Mouse (Mus musculus): Measurements from ENCODE around the gene Scn2b. TPM values are rescaled to one million over a fixed set of nuclear protein-coding genes. Genes with fewer than 3 reads are reported as not detected.

Scn2b gene
- polyA plus RNA-seq (2014; fragmentation: Nextera tagmentation; extraction: Ambion mirVana): 3.0 and 4.1 TPM in 2 replicates

DNA sequence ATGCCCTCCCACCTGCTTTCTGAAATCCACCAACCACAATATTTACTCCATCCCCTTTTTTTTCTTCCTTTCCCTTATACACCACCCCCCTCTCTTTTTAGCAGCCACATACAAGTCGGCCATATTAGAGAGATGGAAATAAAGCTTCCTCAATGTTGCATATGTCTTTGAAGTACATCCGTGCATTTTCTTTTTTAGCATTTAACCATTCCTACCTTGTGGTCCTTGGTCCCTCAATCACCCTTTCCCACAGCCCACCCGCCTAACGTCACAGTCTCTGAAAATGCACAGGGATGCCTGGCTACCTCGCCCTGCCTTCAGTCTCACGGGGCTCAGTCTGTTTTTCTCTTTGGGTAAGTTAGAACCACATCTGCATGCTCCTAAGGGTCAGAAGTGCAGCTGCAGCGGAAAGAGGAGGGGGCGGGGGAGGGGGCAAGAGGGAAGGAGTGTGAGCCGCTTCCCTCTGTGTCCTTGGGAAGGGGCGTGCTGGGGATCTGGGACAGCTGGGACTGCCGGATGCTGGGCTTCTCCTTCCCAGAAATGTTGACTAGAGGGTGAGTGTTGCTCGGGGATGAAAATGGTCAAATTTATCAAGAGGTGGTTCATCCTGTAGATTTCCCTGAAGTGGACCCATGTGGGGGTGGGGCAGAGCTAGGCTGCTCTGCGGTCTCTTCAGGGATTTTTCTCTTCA is at the start of gene Scn2b:
Scn2b (plus strand) TSS at position 42 of the 691 bp plus-strand sequence.
- Histone ChIP-seq H3K36me3 (ENCODE audit: control insufficient read depth, insufficient read depth, low read length) (no peaks in the 10 kb centered on the region), H3K9ac (ENCODE audit: low read length) (peak within 1 kb of the TSS; percentile 85), H3K4me3 (ENCODE audit: low read depth, low read length) (peak within 1 kb of the TSS; percentile 54), H3K27me3 (replicated peaks; ENCODE audit: control insufficient read depth, insufficient read depth, low read length) (no peaks in the 10 kb centered on the region), H3K9me3 (replicated peaks; ENCODE audit: control insufficient read depth, low read length) (no peaks in the 10 kb centered on the region), H3K4me1 (ENCODE audit: control insufficient read depth, insufficient read depth, low read length) (peaks cover 16% of the 10 kb centered on the region), H3K27ac (ENCODE audit: low read depth, low read length) (peak within 1 kb of the TSS; percentile 82), H3K4me2 (ENCODE audit: low read length) (peak within 1 kb of the TSS; percentile 68)
- DNase-seq (ENCODE audit: low spot score) (peak; percentile 70), ATAC-seq (peak; percentile 66; the same call in 1 of the 2 replicates)
- under 1% methylated on average over 13 of the region's 13 CpGs for WGBS

DNA sequence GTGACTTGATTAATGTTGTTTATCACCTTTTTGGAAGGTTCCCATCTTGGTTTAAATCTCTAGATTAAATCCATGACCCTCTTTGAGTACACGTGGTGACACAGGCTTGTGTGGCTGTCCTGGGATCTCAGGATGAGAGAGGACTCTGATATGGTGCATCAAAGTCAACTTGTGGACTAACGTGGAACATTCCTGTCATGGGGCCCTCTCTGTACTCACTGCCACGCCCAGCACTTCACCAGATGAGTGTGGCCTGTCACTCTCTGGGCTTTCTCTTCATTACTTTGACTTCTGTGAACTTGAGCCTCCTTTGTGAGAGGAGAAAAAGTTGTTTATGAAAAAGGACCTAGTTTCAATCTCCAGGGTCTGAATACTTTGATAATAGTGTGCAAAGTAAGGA is 45.8 kb upstream of the Scn2b start:
- no peaks in the 10 kb centered on the region for H3K9me3 ChIP-seq (replicated peaks; ENCODE audit: control insufficient read depth, low read length)
- H3K27me3 ChIP-seq (replicated peaks; ENCODE audit: control insufficient read depth, insufficient read depth, low read length): no peaks in the 10 kb centered on the region
- no peaks in the 10 kb centered on the region for H3K36me3 ChIP-seq (ENCODE audit: control insufficient read depth, insufficient read depth, low read length)
- ATAC-seq: no peak
- no peaks in the 10 kb centered on the region for H3K4me1 ChIP-seq (ENCODE audit: control insufficient read depth, insufficient read depth, low read length)
- 63% methylated on average over 3 of the region's 3 CpGs for WGBS
- H3K9ac ChIP-seq (ENCODE audit: low read length): no peak overlapping the region
- DNase-seq (ENCODE audit: low spot score): no peak
- no peak overlapping the region for H3K4me3 ChIP-seq (ENCODE audit: low read depth, low read length)
- no peak overlapping the region for H3K27ac ChIP-seq (ENCODE audit: low read depth, low read length)
- H3K4me2 ChIP-seq (ENCODE audit: low read length): no peak overlapping the region

DNA sequence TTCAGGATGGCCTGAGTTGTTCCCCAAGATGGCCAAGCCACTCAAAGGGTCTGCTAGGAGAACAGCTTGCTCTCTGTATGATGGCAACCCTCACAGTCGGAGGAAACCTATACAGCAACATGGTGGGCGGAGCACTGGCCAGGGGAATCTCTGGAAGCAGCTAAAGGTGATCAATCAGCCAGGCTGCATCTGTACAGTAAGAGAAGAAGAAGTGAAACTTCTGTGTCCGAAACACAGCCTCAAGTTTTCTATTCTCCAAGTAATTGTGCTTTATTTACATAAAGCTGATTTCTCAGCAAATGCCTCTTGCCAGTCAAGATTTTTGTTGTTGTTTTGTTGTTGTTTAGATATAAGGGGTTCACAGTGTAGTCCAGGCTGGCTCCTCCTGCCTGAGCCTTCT is 39.7 kb upstream of the Scn2b start:
- WGBS: 63% methylated on average over 3 of the region's 3 CpGs
- no peak overlapping the region for H3K9ac ChIP-seq (ENCODE audit: low read length)
- H3K36me3 ChIP-seq (ENCODE audit: control insufficient read depth, insufficient read depth, low read length): no peaks in the 10 kb centered on the region
- no peak overlapping the region for H3K4me3 ChIP-seq (ENCODE audit: low read depth, low read length)
- no peaks in the 10 kb centered on the region for H3K9me3 ChIP-seq (replicated peaks; ENCODE audit: control insufficient read depth, low read length)
- DNase-seq (ENCODE audit: low spot score) (no peak), ATAC-seq (no peak)
- H3K4me2 ChIP-seq (ENCODE audit: low read length): no peak overlapping the region
- no peaks in the 10 kb centered on the region for H3K4me1 ChIP-seq (ENCODE audit: control insufficient read depth, insufficient read depth, low read length)
- no peak overlapping the region for H3K27ac ChIP-seq (ENCODE audit: low read depth, low read length)
- H3K27me3 ChIP-seq (replicated peaks; ENCODE audit: control insufficient read depth, insufficient read depth, low read length): no peaks in the 10 kb centered on the region

DNA sequence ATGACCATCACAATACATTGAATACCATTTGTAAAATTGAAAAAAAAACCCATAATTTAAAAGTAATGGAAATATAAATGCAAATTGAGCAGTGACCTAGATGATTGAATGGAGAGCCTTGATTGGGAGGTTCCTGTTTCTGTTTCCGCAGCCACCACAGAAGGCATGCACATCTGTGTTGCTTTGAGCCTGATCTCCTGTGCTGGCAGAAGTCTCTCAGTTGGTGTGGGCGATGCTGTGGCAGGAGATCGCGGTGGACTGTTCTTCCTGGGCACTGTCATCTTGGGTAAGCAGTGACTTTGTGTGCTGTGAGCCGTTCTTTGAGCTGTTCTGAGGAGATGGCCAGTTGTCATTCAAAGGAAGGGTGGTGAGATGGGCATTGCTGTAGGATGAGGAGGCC is 38.6 kb upstream of the Scn2b start, which contains the start of gene Jaml:
Jaml (plus strand) TSS at position 173 of the 400 bp plus-strand sequence.
- WGBS: 93% methylated on average over 5 of the region's 5 CpGs
- DNase-seq (ENCODE audit: low spot score) (no peak), ATAC-seq (no peak)
- Histone ChIP-seq H3K36me3 (ENCODE audit: control insufficient read depth, insufficient read depth, low read length) (no peaks in the 10 kb centered on the region), H3K4me2 (ENCODE audit: low read length) (no peak within 1 kb of the TSS), H3K4me1 (ENCODE audit: control insufficient read depth, insufficient read depth, low read length) (no peaks in the 10 kb centered on the region), H3K27me3 (replicated peaks; ENCODE audit: control insufficient read depth, insufficient read depth, low read length) (no peaks in the 10 kb centered on the region), H3K9me3 (replicated peaks; ENCODE audit: control insufficient read depth, low read length) (no peaks in the 10 kb centered on the region), H3K9ac (ENCODE audit: low read length) (no peak within 1 kb of the TSS), H3K27ac (ENCODE audit: low read depth, low read length) (no peak within 1 kb of the TSS), H3K4me3 (ENCODE audit: low read depth, low read length) (no peak within 1 kb of the TSS)

DNA sequence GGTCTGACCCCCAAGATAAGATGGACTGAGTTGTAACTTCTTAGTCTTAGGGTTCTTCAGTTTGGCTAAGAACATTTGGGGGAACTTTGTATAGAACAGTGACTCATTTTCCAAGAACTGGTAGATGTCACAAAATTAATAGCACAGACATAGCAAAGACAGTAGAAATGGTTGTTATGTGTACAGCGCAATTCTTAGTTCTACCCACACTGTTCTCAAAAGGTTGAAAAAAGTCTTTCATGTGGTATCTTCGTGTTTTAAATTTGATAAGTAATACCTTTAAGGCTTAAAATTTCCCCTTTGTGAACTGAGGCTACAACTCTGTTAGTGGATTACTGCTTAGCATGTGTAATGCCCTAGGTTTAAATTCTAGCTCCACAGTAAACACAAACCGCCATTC is 34.5 kb upstream of the Scn2b start:
- Histone ChIP-seq H3K4me2 (ENCODE audit: low read length) (no peak overlapping the region), H3K27me3 (replicated peaks; ENCODE audit: control insufficient read depth, insufficient read depth, low read length) (no peaks in the 10 kb centered on the region), H3K9me3 (replicated peaks; ENCODE audit: control insufficient read depth, low read length) (no peaks in the 10 kb centered on the region), H3K9ac (ENCODE audit: low read length) (no peak overlapping the region), H3K4me1 (ENCODE audit: control insufficient read depth, insufficient read depth, low read length) (no peaks in the 10 kb centered on the region), H3K4me3 (ENCODE audit: low read depth, low read length) (no peak overlapping the region), H3K36me3 (ENCODE audit: control insufficient read depth, insufficient read depth, low read length) (no peaks in the 10 kb centered on the region), H3K27ac (ENCODE audit: low read depth, low read length) (no peak overlapping the region)
- no peak for DNase-seq (ENCODE audit: low spot score)
- ATAC-seq: no peak
- WGBS: 86% methylated on average over 3 of the region's 3 CpGs

DNA sequence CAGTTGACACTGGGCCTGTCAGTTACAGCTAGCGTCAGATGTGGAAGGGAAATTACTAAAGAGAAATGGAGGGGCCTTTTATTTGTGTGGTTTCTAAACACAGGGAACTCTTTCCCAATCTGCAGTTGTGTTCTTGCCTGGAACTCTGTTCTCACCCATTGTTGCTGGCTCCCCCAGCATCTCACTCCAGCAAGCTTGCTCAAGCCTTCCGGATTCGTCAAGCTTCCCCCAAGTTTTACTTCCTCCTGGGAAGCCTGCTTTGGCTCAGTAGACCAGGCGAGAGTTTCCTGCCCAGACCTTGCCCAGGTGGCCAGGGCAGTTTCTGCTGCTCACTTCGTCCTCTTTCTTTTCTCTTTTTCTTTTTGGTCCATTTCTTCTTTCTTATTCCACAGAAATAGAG is 33.0 kb upstream of the Scn2b start:
- Histone ChIP-seq H3K36me3 (ENCODE audit: control insufficient read depth, insufficient read depth, low read length) (no peaks in the 10 kb centered on the region), H3K4me1 (ENCODE audit: control insufficient read depth, insufficient read depth, low read length) (no peaks in the 10 kb centered on the region), H3K4me2 (ENCODE audit: low read length) (no peak overlapping the region), H3K27me3 (replicated peaks; ENCODE audit: control insufficient read depth, insufficient read depth, low read length) (no peaks in the 10 kb centered on the region), H3K4me3 (ENCODE audit: low read depth, low read length) (no peak overlapping the region), H3K27ac (ENCODE audit: low read depth, low read length) (no peak overlapping the region), H3K9me3 (replicated peaks; ENCODE audit: control insufficient read depth, low read length) (no peaks in the 10 kb centered on the region), H3K9ac (ENCODE audit: low read length) (no peak overlapping the region)
- no peak for DNase-seq (ENCODE audit: low spot score)
- no peak for ATAC-seq
- WGBS: 81% methylated on average over 5 of the region's 5 CpGs

DNA sequence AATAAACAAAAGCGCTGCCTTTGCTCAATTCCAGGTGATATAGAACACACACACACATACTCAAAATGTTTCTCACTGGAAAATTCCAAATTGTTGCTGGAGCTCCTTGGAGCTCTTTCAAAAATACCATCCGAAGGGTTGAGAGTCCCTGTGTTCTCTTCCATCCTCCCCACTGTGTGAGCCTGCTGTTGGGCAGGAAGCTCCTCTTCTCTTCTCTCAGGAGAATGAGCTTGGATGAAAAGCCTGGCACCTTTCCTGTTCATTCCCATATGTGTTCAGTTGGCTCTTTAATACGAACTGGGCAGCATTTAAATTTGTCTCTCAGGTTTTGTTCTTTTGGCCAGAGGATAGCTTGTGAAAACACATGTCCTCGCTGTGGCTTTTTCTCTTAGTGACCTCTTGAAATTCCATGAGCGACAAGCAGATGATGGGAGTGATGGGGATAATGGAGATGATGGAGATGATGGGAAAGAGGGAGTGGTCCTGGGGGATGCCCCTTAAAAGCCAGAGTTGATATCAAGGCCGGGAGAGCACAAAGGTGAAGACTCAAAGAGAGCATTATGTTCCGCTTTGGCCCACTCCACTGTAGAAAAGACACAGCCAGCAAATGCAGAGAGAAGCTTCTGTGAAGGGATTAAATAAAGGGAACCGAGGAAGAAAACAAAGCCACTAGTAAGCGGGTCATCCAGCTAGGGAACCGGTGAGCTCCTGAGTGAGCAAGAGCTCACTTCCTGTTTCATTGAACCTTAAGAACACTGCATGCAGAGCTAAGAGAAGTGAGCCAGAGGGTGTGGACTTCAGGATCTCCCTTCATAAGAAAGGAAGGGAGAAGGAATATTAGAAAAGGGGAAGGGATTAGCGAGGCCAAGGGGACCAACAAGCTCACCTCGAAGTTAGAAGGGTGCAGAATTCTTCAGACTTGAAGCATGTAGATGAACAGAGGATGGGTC is 31.6 kb upstream of the Scn2b start:
- DNase-seq (ENCODE audit: low spot score) (no peak), ATAC-seq (no peak)
- H3K9ac ChIP-seq (ENCODE audit: low read length): no peak overlapping the region
- no peaks in the 10 kb centered on the region for H3K36me3 ChIP-seq (ENCODE audit: control insufficient read depth, insufficient read depth, low read length)
- H3K9me3 ChIP-seq (replicated peaks; ENCODE audit: control insufficient read depth, low read length): no peaks in the 10 kb centered on the region
- no peak overlapping the region for H3K4me2 ChIP-seq (ENCODE audit: low read length)
- no peak overlapping the region for H3K27ac ChIP-seq (ENCODE audit: low read depth, low read length)
- no peaks in the 10 kb centered on the region for H3K27me3 ChIP-seq (replicated peaks; ENCODE audit: control insufficient read depth, insufficient read depth, low read length)
- H3K4me1 ChIP-seq (ENCODE audit: control insufficient read depth, insufficient read depth, low read length): no peaks in the 10 kb centered on the region
- no peak overlapping the region for H3K4me3 ChIP-seq (ENCODE audit: low read depth, low read length)
- WGBS: 75% methylated on average over 12 of the region's 12 CpGs

DNA sequence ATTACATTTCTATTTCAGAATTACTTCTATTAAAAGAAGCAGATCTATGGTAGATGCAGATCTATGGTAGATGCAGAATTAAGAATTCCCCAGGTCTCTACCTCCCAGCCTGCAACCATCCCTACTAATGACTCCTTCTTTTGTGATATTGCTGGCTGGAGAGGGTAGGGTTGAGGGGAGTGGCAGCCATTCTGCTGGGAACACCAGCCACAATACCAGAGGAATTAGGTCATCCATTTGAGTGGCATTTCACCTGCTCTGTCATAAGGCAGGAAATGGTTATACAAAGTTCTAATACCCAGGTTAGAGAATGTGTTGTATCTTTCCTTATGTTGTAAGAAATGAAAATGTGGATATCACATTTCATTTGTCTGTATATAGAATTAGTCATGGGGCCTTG is 29.5 kb upstream of the Scn2b start:
- Histone ChIP-seq H3K27ac (ENCODE audit: low read depth, low read length) (no peak overlapping the region), H3K4me1 (ENCODE audit: control insufficient read depth, insufficient read depth, low read length) (no peaks in the 10 kb centered on the region), H3K9ac (ENCODE audit: low read length) (no peak overlapping the region), H3K4me3 (ENCODE audit: low read depth, low read length) (no peak overlapping the region), H3K4me2 (ENCODE audit: low read length) (no peak overlapping the region), H3K36me3 (ENCODE audit: control insufficient read depth, insufficient read depth, low read length) (no peaks in the 10 kb centered on the region), H3K27me3 (replicated peaks; ENCODE audit: control insufficient read depth, insufficient read depth, low read length) (no peaks in the 10 kb centered on the region), H3K9me3 (replicated peaks; ENCODE audit: control insufficient read depth, low read length) (no peaks in the 10 kb centered on the region)
- DNase-seq (ENCODE audit: low spot score) (no peak), ATAC-seq (no peak)

DNA sequence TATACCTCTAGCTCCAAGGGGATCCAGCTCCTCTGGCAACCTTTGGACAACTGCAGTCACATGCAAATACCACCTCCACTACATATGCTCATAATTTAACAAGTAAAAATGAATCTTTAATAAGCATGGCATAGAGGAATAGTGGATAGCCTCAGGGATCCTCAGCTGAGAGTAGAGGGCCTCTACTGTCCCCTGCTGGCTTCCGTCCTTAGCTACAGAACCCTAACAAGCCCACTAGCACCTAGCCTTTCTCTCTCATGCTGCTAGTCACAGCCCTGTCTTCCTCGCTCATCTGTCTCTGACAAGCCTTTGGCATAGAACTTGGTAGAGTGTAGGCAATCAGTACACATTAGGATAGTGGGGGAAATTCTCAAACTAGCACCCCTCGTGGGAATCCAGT is 26.8 kb upstream of the Scn2b start:
- ATAC-seq: no peak
- Histone ChIP-seq H3K9ac (ENCODE audit: low read length) (no peak overlapping the region), H3K27ac (ENCODE audit: low read depth, low read length) (no peak overlapping the region), H3K4me3 (ENCODE audit: low read depth, low read length) (no peak overlapping the region), H3K9me3 (replicated peaks; ENCODE audit: control insufficient read depth, low read length) (no peaks in the 10 kb centered on the region), H3K27me3 (replicated peaks; ENCODE audit: control insufficient read depth, insufficient read depth, low read length) (no peaks in the 10 kb centered on the region), H3K4me2 (ENCODE audit: low read length) (no peak overlapping the region), H3K4me1 (ENCODE audit: control insufficient read depth, insufficient read depth, low read length) (no peaks in the 10 kb centered on the region), H3K36me3 (ENCODE audit: control insufficient read depth, insufficient read depth, low read length) (no peaks in the 10 kb centered on the region)
- DNase-seq (ENCODE audit: low spot score): no peak
- WGBS: 63% methylated on average over 3 of the region's 3 CpGs
